Mouse (Mus musculus) liver, embryonic 11.5 days (tissue): ENCODE results near the gene Cd6. TPM values are rescaled to one million over a fixed set of nuclear protein-coding genes. Genes with fewer than 3 reads are reported as not detected.

Experiments used
- ATAC-seq: fragments of 200-750 bp; cut with Nextera tagmentation; replicated peaks from 2 replicates; pipeline ENCODE4 v1.8.0; 2017; ENCODE audit warnings: moderate number of reproducible peaks, mild to moderate bottlenecking, moderate TSS enrichment, moderate library complexity; ENCODE audit not compliant: low FRiP score
- DNase-seq: peaks from one replicate; pipeline ENCODE4 v3.0.0-alpha.2; 2017; ENCODE audit warnings: low spot score
- H3K27ac ChIP-seq: fragments of 300-500 bp; sonication (generic); 2 replicates; pipeline ENCODE4 v1.5.1; 2014; ENCODE audit warnings: mild to moderate bottlenecking, low read depth, low read length, control low read depth
- H3K27me3 ChIP-seq: fragments of 300-500 bp; sonication (generic); replicated peaks from 2 replicates; pipeline ENCODE4 v1.6.1; 2014; ENCODE audit warnings: low read length, mixed read lengths; ENCODE audit not compliant: control insufficient read depth, insufficient read depth
- H3K36me3 ChIP-seq: fragments of 300-500 bp; sonication (generic); 2 replicates; pipeline ENCODE4 v1.6.1; 2014; ENCODE audit warnings: mild to moderate bottlenecking, low read length, moderate library complexity, mixed read lengths; ENCODE audit not compliant: control insufficient read depth, insufficient read depth
- H3K4me1 ChIP-seq: fragments of 300-500 bp; sonication (generic); replicated peaks from 2 replicates; pipeline ENCODE4 v1.6.1; 2014; ENCODE audit warnings: low read length, mixed read lengths; ENCODE audit not compliant: control insufficient read depth, insufficient read depth
- H3K4me2 ChIP-seq: fragments of 300-500 bp; sonication (generic); 2 replicates; pipeline ENCODE4 v1.6.1; 2014; ENCODE audit warnings: mild to moderate bottlenecking, control low read depth, moderate library complexity
- H3K4me3 ChIP-seq: fragments of 300-500 bp; sonication (generic); 2 replicates; pipeline ENCODE4 v1.5.1; 2014; ENCODE audit warnings: low read depth, low read length, control low read depth
- H3K9ac ChIP-seq: fragments of 300-500 bp; sonication (generic); 2 replicates; pipeline ENCODE4 v1.6.1; 2014; ENCODE audit warnings: low read depth, low read length, control low read depth
- H3K9me3 ChIP-seq: fragments of 300-500 bp; sonication (generic); 2 replicates; pipeline ENCODE4 v1.6.1; 2016; ENCODE audit warnings: low read length, inconsistent platforms, mixed read lengths; ENCODE audit not compliant: control insufficient read depth
- WGBS: fragments of 180-500 bp; shearing (Covaris S2); extraction: QIAGEN DNeasy Blood & Tissue Kit; methylation state at CpG from one replicate; pipeline ENCODE4 v1.1.7; 2014; 5-methylcytosine and 5-hydroxymethylcytosine counted together
- polyA plus RNA-seq: library from polyadenylated mRNA; unstranded; fragments of >200 nt; fragmentation: Nextera tagmentation; extraction: Ambion mirVana; gene quantifications from 2 replicates; pipeline ENCODE4 v1.2.1, GENCODE M21; 2014

Cd6 gene
- polyA plus RNA-seq, 1 experiment from 2014 or later = not detected

- Histone ChIP-seq H3K4me2 (no peak overlapping the region), H3K27ac (no peak overlapping the region)
- 65% methylated on average over 12 of the region's 12 CpGs for WGBS
These were observed 60.2 kb downstream of the Cd6 start for GRCm38 (mm10) chr19:10769429-10770195.

GRCm38 (mm10) chr19:10768694-10769428, 61.0 kb downstream of the Cd6 start:
- 63% methylated on average over 6 of the region's 6 CpGs for WGBS
- no peak overlapping the region for H3K4me2 ChIP-seq
- no peak for DNase-seq
- no peaks in the 10 kb centered on the region for H3K27me3 ChIP-seq
- H3K27ac ChIP-seq = no peak overlapping the region
- no peaks in the 10 kb centered on the region for H3K4me1 ChIP-seq
- no peak overlapping the region for H3K4me3 ChIP-seq
- H3K9me3 ChIP-seq = no peaks in the 10 kb centered on the region
- ATAC-seq = no peak
- no peak overlapping the region for H3K9ac ChIP-seq
- H3K36me3 ChIP-seq = no peaks in the 10 kb centered on the region

More at GRCm38 (mm10) chr19:10769429-10770195, 60.2 kb downstream of the Cd6 start:
- no peak overlapping the region for H3K4me3 ChIP-seq
- H3K9ac ChIP-seq = no peak overlapping the region
- no peak for DNase-seq
- H3K27me3 ChIP-seq = no peaks in the 10 kb centered on the region
- no peak for ATAC-seq
- no peaks in the 10 kb centered on the region for H3K9me3 ChIP-seq
- no peaks in the 10 kb centered on the region for H3K4me1 ChIP-seq
- no peaks in the 10 kb centered on the region for H3K36me3 ChIP-seq

- Histone ChIP-seq H3K4me3 (no peak overlapping the region), H3K9me3 (no peaks in the 10 kb centered on the region), H3K36me3 (no peaks in the 10 kb centered on the region), H3K4me2 (no peak overlapping the region), H3K27me3 (no peaks in the 10 kb centered on the region), H3K4me1 (no peaks in the 10 kb centered on the region), H3K27ac (no peak overlapping the region), H3K9ac (no peak overlapping the region)
- 76% methylated on average over 10 of the region's 10 CpGs for WGBS
- DNase-seq = no peak
- ATAC-seq = no peak
These were observed 62.2 kb downstream of the Cd6 start for GRCm38 (mm10) chr19:10767631-10768030.

GRCm38 (mm10) chr19:10763381-10764031, 66.4 kb downstream of the Cd6 start:
- 73% methylated on average over 21 of the region's 21 CpGs for WGBS
- Histone ChIP-seq H3K36me3 (no peaks in the 10 kb centered on the region), H3K4me3 (no peak overlapping the region), H3K4me2 (no peak overlapping the region), H3K9ac (no peak overlapping the region), H3K27me3 (no peaks in the 10 kb centered on the region), H3K9me3 (no peaks in the 10 kb centered on the region), H3K4me1 (no peaks in the 10 kb centered on the region), H3K27ac (no peak overlapping the region)
- DNase-seq (no peak), ATAC-seq (no peak)

- DNase-seq = no peak
- no peaks in the 10 kb centered on the region for H3K9me3 ChIP-seq
- no peak overlapping the region for H3K4me3 ChIP-seq
- no peaks in the 10 kb centered on the region for H3K27me3 ChIP-seq
- H3K36me3 ChIP-seq = no peaks in the 10 kb centered on the region
- 71% methylated on average over 6 of the region's 6 CpGs for WGBS
- no peak overlapping the region for H3K9ac ChIP-seq
- H3K4me1 ChIP-seq = no peaks in the 10 kb centered on the region
- H3K4me2 ChIP-seq = no peak overlapping the region
- H3K27ac ChIP-seq = no peak overlapping the region
- ATAC-seq = no peak
These were observed 67.4 kb downstream of the Cd6 start for GRCm38 (mm10) chr19:10762468-10762867.

GRCm38 (mm10) chr19:10761794-10762415, 68.0 kb downstream of the Cd6 start:
- no peak overlapping the region for H3K27ac ChIP-seq
- H3K27me3 ChIP-seq = no peaks in the 10 kb centered on the region
- H3K4me1 ChIP-seq = no peaks in the 10 kb centered on the region
- H3K4me2 ChIP-seq = no peak overlapping the region
- no peak overlapping the region for H3K9ac ChIP-seq
- no peaks in the 10 kb centered on the region for H3K36me3 ChIP-seq
- no peak for ATAC-seq
- 76% methylated on average over 8 of the region's 8 CpGs for WGBS
- H3K9me3 ChIP-seq = no peaks in the 10 kb centered on the region
- no peak overlapping the region for H3K4me3 ChIP-seq
- no peak for DNase-seq

- Histone ChIP-seq H3K36me3 (no peaks in the 10 kb centered on the region), H3K4me3 (no peak overlapping the region), H3K4me1 (no peaks in the 10 kb centered on the region), H3K27me3 (no peaks in the 10 kb centered on the region), H3K27ac (no peak overlapping the region), H3K9me3 (no peaks in the 10 kb centered on the region), H3K9ac (no peak overlapping the region), H3K4me2 (no peak overlapping the region)
- DNase-seq (no peak), ATAC-seq (no peak)
- WGBS = 70% methylated on average over 9 of the region's 9 CpGs
These were observed 69.7 kb downstream of the Cd6 start for GRCm38 (mm10) chr19:10759983-10760831.

- no peaks in the 10 kb centered on the region for H3K9me3 ChIP-seq
- no peaks in the 10 kb centered on the region for H3K27me3 ChIP-seq
- no peak overlapping the region for H3K4me3 ChIP-seq
- no peaks in the 10 kb centered on the region for H3K36me3 ChIP-seq
- H3K9ac ChIP-seq = no peak overlapping the region
- H3K27ac ChIP-seq = no peak overlapping the region
- no peak overlapping the region for H3K4me2 ChIP-seq
- DNase-seq = no peak
- no peak for ATAC-seq
- no peaks in the 10 kb centered on the region for H3K4me1 ChIP-seq
These were observed 70.3 kb downstream of the Cd6 start for GRCm38 (mm10) chr19:10759525-10759924.
